Mouse (Mus musculus): Measurements from ENCODE around the gene Ptprk.

Gene Ptprk

DNA sequence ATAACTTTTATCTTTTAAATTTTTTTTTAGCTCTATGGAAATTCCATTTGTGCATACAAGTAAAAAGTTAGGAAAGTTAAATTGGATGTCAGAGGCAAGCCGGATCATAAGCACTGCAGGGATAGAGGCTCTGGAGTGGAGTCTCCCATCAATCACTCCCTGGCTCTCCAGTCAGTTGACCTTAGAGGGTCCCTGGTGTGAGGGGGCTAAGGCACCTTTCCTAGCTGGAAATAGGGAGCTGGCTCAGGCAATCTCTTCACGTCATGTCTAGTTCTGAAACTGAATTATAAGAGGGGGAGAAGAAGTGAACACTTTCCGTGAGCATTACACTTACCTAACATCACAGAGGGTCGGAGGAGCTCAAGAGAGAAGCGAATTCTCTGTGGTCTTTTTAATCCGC, 110.1 kb downstream of the Ptprk start:
- DNase-seq (ENCODE audit: extremely low read depth, low read depth, low spot score) = no peak

DNA sequence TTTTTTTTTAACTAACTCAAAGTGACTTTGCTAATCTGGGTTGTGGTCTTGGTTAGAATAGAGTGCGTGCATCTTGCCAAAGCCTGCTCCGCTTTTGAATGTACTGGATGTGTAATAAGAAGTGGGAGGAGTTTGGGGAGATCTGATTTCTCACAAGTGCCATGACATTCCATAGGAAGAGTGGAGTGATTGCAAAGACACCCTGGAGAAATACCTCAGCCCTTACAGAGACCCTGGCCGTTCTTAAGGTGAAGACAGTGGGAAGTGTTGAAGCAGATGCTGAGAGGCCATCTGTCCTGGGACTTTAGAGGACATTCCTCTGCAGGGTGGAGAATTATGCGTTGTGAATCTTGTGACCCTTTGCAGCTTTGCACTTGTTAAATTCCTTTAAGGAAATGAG, 110.7 kb downstream of the Ptprk start:
- no peak for DNase-seq (ENCODE audit: extremely low read depth, low read depth, low spot score)

- no peak for DNase-seq (ENCODE audit: extremely low read depth, low read depth, low spot score)
Measured at GRCm38 (mm10) chr10:28186018-28186800, 111.6 kb downstream of the Ptprk start.

DNA sequence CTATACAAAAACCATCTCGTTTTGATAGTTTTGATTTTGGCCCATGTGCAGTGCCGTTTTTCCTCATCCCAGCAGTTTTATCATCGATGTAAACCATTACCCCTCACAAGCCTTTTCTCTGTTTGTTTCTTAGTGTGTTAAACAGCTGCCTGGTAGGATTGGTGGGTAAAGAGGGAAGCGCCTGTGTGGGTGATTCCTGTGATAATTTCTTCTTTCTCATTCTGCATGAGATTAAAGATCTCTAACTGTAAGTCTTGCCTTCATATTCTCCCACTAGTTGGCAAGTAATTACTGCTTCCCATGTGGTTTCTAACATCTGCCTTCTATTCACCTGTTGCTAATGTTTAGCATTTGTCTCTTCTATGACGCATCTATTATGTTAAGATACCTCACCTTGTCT, 116.8 kb downstream of the Ptprk start:
- DNase-seq (ENCODE audit: extremely low read depth, low read depth, low spot score) = no peak

GRCm38 (mm10) chr10:28193630-28194029, 119.0 kb downstream of the Ptprk start:
- DNase-seq (ENCODE audit: extremely low read depth, low read depth, low spot score) = no peak

DNA sequence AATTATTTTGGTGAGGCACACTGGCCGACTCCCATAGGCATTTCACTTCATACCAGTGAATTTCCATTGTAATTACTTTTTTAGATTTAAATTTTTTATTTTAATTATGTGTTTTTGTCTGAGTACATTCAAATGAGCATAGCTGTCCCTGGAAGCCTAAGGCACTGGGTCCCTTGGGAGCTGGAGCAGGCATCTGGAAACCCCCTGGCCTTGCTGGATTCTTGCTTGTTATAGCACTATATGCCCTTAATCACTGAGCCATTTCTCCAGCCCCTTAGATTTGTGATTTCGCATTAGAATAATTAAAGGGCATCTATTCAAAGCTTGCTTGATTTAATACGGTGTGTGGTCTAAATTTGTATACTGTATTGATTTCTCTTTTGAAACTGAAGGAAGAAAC, 126.0 kb downstream of the Ptprk start:
- no peak for DNase-seq (ENCODE audit: extremely low read depth, low read depth, low spot score)

DNA sequence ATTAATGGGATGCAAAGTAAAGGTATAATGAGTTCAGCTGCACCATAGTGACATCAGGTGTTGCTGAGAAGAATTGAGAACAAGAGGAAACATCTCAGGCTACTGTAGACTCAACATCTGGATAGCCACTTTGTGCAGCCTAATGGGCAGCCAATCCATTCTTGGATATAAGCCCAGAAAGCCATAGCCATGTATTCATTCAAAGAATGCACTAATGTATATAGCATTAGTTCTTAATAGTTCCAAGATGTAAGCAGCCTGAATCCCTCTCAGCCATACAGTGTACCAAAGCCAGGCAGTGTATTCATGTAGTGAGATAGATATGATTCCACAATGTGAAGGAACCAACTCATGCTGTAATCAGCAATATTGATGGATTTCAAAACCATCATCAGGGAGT, 134.8 kb downstream of the Ptprk start:
- DNase-seq (ENCODE audit: extremely low read depth, low read depth, low spot score) = no peak

DNA sequence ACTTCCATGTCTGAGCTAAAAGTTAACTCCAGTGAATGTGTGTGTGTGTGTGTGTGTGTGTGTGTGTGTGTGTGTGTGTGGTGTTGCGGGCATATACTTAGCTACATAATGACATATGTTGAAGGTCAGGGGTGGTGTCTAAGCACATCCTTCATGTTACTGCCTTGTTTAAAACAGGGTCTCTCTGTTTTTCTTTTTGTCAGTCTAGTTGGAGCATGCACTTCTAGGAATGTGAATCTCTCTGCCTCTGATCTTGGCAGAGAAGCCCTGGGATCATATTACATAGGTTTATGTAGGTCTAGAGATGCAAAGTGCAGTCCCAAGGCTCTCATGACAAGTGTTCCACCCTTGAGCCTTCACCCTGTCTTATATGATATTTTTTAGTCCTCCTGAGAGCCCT, 137.5 kb downstream of the Ptprk start:
- no peak for DNase-seq (ENCODE audit: extremely low read depth, low read depth, low spot score)

DNA sequence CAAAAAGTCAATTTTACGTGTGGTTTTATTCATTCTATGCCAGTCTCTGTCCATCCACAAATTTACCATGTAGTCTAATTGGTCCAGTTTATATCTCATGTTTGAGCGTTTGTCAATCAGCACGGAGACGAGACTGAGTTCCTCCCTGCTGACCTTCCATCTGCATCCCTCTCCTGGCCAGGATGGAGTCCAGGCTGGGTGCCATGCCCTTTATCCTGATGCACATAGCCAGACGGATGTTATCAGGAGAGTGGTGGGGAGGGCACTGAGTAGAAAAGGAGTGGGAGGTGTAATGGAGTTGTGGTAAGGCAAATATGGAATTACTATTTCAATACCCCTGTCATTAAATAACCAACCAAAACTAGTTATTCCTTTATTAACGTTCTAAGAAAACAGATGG, 140.5 kb downstream of the Ptprk start:
- no peak for DNase-seq (ENCODE audit: extremely low read depth, low read depth, low spot score)

DNA sequence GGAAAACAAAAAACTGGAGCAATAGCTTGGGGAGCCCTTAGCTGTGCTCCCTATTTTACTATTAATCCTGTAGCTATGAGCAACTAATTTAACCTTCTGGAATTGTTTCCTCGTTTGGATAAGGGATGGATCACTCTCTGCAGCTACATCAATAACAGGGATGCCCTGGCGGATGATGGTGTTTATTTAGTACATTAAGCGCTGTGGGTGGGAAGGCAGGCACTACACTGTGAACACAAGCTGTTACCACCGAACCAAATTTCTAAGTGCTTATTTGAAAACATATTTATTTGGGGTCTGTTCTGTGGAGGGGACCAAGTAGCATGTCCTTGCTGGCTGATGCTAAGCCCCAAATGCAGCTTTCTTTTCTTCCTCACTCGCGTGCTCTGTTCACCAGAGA, 149.0 kb downstream of the Ptprk start:
- DNase-seq (ENCODE audit: extremely low read depth, low read depth, low spot score) = no peak

- no peak for DNase-seq (ENCODE audit: extremely low read depth, low read depth, low spot score)
Measured at GRCm38 (mm10) chr10:28224376-28224775, 149.8 kb downstream of the Ptprk start.

DNA sequence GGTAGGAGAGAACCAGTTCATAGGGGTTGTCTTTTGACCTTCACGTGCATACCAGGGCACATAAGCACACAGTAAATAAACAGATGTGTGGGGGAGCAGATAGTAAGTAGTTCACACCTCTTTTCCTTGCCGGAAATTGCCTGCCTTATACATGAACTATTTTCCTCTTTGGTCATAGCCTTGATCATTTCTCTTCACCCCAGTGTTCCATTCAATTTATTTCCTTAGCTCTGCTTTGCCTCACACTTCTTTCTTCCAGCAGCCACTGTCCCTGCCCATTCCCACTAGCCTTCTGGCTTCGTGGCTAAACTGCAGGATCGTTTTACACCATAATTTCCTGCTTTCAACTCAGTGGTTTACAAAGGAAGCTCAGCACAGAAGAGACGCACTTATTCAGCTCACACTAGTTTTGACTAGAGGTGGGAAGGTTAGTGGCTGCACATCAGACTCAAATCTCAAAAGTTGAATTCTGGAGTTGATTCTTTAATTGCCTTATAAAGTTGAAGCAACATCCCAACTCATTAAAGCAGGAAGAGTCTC, 151.0 kb downstream of the Ptprk start:
- DNase-seq (ENCODE audit: extremely low read depth, low read depth, low spot score) = no peak

GRCm38 (mm10) chr10:28227732-28228131, 153.1 kb downstream of the Ptprk start:
- DNase-seq (ENCODE audit: extremely low read depth, low read depth, low spot score) = peak; percentile 40

DNA sequence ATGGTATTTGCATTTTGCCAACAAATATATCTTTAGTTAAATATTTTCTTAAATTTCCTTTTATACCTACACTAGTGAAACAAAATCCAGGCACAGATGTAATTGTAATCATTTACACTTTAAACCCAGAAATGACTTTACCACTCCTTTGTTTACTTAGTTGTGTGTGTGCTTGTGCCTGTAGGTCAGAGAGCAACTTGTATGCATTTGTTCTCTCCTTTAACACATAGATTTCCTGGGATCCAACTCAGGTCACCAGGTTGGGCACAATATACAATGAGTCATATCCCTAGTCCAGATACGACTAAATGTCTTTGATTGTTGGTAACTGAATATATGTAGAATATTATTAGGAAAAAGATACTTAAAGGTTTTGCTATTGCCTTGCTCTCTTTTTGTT, 153.6 kb downstream of the Ptprk start:
- no peak for DNase-seq (ENCODE audit: extremely low read depth, low read depth, low spot score)

GRCm38 (mm10) chr10:28232273-28233167, 157.9 kb downstream of the Ptprk start:
- no peak for DNase-seq (ENCODE audit: extremely low read depth, low read depth, low spot score)

- no peak for DNase-seq (ENCODE audit: extremely low read depth, low read depth, low spot score)
Measured at GRCm38 (mm10) chr10:28249047-28249446, 174.4 kb downstream of the Ptprk start.

GRCm38 (mm10) chr10:28251385-28251784, 176.8 kb downstream of the Ptprk start:
- no peak for DNase-seq (ENCODE audit: extremely low read depth, low read depth, low spot score)

GRCm38 (mm10) chr10:28260651-28261050, 186.0 kb downstream of the Ptprk start:
- DNase-seq (ENCODE audit: extremely low read depth, low read depth, low spot score) = no peak

GRCm38 (mm10) chr10:28262159-28262558, 187.5 kb downstream of the Ptprk start:
- no peak for DNase-seq (ENCODE audit: extremely low read depth, low read depth, low spot score)

GRCm38 (mm10) chr10:28263546-28263945, 188.9 kb downstream of the Ptprk start:
- DNase-seq (ENCODE audit: extremely low read depth, low read depth, low spot score) = peak; percentile 58

- peak; percentile 23 for DNase-seq (ENCODE audit: extremely low read depth, low read depth, low spot score)
Measured at GRCm38 (mm10) chr10:28270273-28270672, 195.7 kb downstream of the Ptprk start.

All from fat pad, adult 2 months (tissue).